Mouse (Mus musculus) heart, embryonic 16.5 days (tissue): Measurements from ENCODE around the gene Zmiz1. TPM values are rescaled to one million over a fixed set of nuclear protein-coding genes. Genes with fewer than 3 reads are reported as not detected.

ENCODE experiments used
- ATAC-seq: fragments of 200-750 bp; cut with Nextera tagmentation; replicated peaks from 2 replicates; pipeline ENCODE4 v1.8.0; 2017; ENCODE audit warnings: moderate number of reproducible peaks; ENCODE audit not compliant: insufficient read depth, low FRiP score; ENCODE audit errors: extremely low read depth
- H3K27ac ChIP-seq: fragments of 300-500 bp; sonication (generic); 2 replicates; pipeline ENCODE4 v1.5.1; 2014; ENCODE audit warnings: mild to moderate bottlenecking, low read length, control low read depth, moderate library complexity
- H3K27me3 ChIP-seq: fragments of 300-500 bp; sonication (generic); 2 replicates; pipeline ENCODE4 v1.6.1; 2014; ENCODE audit warnings: low read length, mixed read lengths; ENCODE audit not compliant: control insufficient read depth, insufficient read depth
- H3K36me3 ChIP-seq: fragments of 300-500 bp; sonication (generic); 2 replicates; pipeline ENCODE4 v1.6.1; 2014; ENCODE audit not compliant: control insufficient read depth, insufficient read depth
- H3K4me1 ChIP-seq: fragments of 300-500 bp; sonication (generic); 2 replicates; pipeline ENCODE4 v1.6.1; 2014; ENCODE audit warnings: low read length, mixed read lengths; ENCODE audit not compliant: control insufficient read depth, insufficient read depth
- H3K4me2 ChIP-seq: fragments of 300-500 bp; sonication (generic); 2 replicates; pipeline ENCODE4 v1.6.1; 2014; ENCODE audit warnings: low read depth, mild to moderate bottlenecking, control low read depth, low read length
- H3K4me3 ChIP-seq: fragments of 300-500 bp; sonication (generic); 2 replicates; pipeline ENCODE4 v1.5.1; 2014; ENCODE audit warnings: mild to moderate bottlenecking, control low read depth, low read length
- H3K9ac ChIP-seq: fragments of 300-500 bp; sonication (generic); 2 replicates; pipeline ENCODE4 v1.6.1; 2014; ENCODE audit warnings: low read length, control low read depth
- H3K9me3 ChIP-seq: fragments of 300-500 bp; sonication (generic); replicated peaks from 2 replicates; pipeline ENCODE4 v1.6.1; 2016; ENCODE audit warnings: low read length; ENCODE audit not compliant: control insufficient read depth
- WGBS: fragments of 180-500 bp; shearing (Covaris S2); extraction: QIAGEN DNeasy Blood & Tissue Kit; methylation state at CpG from one replicate; pipeline ENCODE4 v1.1.7; 2014; 5-methylcytosine and 5-hydroxymethylcytosine counted together
- polyA plus RNA-seq: library from polyadenylated mRNA; unstranded; fragments of >200 nt; fragmentation: Nextera tagmentation; extraction: Ambion mirVana; gene quantifications from 2 replicates; pipeline ENCODE4 v1.2.1, GENCODE M21; 2015

Gene Zmiz1
- polyA plus RNA-seq, 1 experiment from 2014 or later = 20.6 TPM

DNA sequence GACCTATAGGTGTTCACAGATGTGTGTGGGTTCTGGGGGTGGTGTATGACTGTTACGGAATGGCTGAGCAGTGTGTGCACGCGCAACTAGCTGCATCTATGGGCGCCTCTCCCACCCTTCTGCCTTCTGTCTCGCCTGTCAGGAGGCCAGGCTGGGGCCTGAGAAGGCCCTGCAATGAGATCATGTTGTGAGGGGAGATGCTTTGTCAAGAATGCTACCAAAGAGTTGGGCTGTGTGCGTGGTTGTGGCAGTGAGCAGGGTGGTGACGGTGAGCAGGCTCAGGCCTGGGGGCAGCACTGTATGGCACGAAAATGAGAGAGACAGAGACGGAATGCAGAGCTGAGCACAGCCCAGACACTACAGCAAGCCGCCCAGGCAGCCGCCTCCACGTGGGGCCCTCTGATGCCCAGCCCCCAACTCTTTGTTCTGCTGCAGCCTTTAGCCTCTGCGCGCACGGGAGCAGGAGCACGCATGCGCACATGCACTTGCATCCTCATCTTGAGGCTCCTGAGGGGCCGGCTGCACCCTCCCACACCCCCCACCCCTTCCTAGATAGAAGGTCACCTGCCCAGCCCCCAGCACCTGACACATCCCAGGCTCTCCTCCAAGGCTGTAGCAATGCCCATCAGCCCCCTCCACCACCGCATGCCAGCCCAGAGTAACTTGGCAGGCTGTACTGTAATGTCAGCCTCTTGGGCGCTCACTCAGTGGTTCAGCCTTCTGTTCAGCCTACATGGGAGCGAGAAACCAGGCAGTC, 126.7 kb downstream of the Zmiz1 start:
- peaks cover 18% of the 10 kb centered on the region for H3K36me3 ChIP-seq
- ATAC-seq = peak; percentile 65
- peak overlapping the region; percentile 45 for H3K4me2 ChIP-seq
- H3K4me1 ChIP-seq = peaks cover 56% of the 10 kb centered on the region
- no peak overlapping the region for H3K4me3 ChIP-seq
- H3K27ac ChIP-seq = peak overlapping the region; percentile 97
- H3K27me3 ChIP-seq = no peaks in the 10 kb centered on the region
- H3K9ac ChIP-seq = peak overlapping the region; percentile 74
- WGBS = 25% methylated on average over 21 of the region's 21 CpGs
- H3K9me3 ChIP-seq = no peaks in the 10 kb centered on the region

DNA sequence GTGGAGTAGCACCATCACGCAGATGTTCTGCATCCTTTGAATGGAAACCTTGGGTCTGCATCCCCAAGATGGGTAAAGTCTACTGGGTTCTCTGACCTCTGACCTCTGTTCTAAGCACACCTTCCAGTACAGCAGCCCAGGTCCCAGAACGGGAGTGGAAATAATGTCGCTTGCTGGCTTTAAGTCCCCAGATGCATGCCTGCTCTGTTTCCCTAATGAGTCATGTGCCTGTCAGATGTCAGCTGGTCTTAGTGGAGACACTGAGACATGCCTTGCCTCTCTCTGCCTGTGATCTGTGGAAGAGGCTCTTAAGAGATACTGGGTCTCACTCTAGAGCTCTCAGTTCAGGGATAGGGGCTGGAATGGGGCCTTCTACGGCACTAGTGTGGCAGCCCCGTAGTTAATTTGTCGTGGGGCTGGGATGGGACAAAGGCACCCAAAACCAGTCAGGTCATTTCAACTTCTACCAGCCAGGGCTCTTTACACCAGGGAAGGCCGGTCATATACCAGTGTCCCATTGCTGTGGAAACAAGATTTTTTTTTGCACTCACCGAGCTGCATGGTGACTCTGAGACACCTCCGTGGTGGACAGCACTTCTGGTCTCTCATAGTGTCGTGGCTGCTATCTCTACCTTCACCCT, 128.0 kb downstream of the Zmiz1 start:
- H3K9me3 ChIP-seq = no peaks in the 10 kb centered on the region
- H3K9ac ChIP-seq = peak overlapping the region; percentile 74
- 26% methylated on average over 10 of the region's 10 CpGs for WGBS
- H3K27me3 ChIP-seq = no peaks in the 10 kb centered on the region
- peaks cover 8% of the 10 kb centered on the region for H3K36me3 ChIP-seq
- peak overlapping the region; percentile 97 for H3K27ac ChIP-seq
- H3K4me2 ChIP-seq = peak overlapping the region; percentile 47
- no peak overlapping the region for H3K4me3 ChIP-seq
- H3K4me1 ChIP-seq = peaks cover 56% of the 10 kb centered on the region
- no peak for ATAC-seq

DNA sequence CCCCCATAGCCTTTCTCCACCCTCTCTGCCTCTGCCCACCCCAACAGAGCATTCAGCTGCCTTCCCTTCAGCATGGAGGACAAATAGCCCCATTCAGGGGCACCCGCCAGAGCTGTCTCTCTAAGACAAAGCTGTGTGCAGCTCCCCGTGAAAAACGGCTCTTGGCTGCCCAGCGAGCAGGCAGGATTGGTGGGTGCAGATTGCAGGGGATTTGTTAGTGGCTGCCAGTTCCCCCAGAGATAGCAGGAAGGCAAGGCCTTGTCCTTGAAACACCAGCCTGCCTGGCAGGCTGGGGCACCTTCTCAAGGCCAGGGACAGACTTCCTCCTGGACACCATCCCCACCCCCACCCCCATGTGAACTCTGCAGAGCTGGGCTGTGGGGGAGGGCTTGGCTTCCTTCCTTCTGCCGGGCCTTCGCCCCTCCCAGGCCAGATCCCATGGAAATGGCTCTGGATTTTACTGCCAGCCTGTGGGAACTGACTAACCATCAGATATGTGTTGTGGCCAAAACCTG, 128.6 kb downstream of the Zmiz1 start:
- ATAC-seq = peak; percentile 65
- H3K36me3 ChIP-seq = peaks cover 3% of the 10 kb centered on the region; the same call in 1 of the 2 replicates
- no peaks in the 10 kb centered on the region for H3K9me3 ChIP-seq
- H3K27ac ChIP-seq = peak overlapping the region; percentile 97
- WGBS = 10% methylated on average over 6 of the region's 6 CpGs
- H3K4me2 ChIP-seq = peak overlapping the region; percentile 47
- H3K9ac ChIP-seq = peak overlapping the region; percentile 74
- no peaks in the 10 kb centered on the region for H3K27me3 ChIP-seq
- H3K4me3 ChIP-seq = no peak overlapping the region
- peaks cover 56% of the 10 kb centered on the region for H3K4me1 ChIP-seq

DNA sequence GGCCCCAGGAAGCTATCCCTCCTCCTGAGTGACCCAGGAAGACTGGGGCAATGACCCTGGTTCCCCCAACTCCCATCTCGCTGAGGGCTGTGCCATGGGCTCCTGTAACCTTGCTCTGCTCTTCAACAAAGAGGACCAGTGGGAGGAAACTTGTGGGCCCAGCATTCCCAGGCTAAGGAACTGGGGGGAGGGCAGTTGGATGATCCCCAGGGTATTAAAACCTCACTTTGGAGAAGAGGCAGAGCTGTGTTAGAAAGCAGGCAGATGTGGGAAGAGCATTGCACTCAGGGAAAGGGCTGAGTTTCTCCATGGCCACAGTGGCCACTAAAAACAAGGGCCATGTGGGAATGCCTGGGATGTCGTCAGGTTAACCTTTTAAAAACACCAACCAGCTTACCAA, 129.2 kb downstream of the Zmiz1 start:
- Histone ChIP-seq H3K4me3 (no peak overlapping the region), H3K36me3 (peaks cover 3% of the 10 kb centered on the region; the same call in 1 of the 2 replicates), H3K27me3 (no peaks in the 10 kb centered on the region), H3K27ac (peak overlapping the region; percentile 97), H3K4me2 (peak overlapping the region; percentile 47), H3K4me1 (peaks cover 56% of the 10 kb centered on the region), H3K9ac (peak overlapping the region; percentile 74), H3K9me3 (no peaks in the 10 kb centered on the region)
- no peak for ATAC-seq
- 57% methylated on average over 2 of the region's 2 CpGs for WGBS

DNA sequence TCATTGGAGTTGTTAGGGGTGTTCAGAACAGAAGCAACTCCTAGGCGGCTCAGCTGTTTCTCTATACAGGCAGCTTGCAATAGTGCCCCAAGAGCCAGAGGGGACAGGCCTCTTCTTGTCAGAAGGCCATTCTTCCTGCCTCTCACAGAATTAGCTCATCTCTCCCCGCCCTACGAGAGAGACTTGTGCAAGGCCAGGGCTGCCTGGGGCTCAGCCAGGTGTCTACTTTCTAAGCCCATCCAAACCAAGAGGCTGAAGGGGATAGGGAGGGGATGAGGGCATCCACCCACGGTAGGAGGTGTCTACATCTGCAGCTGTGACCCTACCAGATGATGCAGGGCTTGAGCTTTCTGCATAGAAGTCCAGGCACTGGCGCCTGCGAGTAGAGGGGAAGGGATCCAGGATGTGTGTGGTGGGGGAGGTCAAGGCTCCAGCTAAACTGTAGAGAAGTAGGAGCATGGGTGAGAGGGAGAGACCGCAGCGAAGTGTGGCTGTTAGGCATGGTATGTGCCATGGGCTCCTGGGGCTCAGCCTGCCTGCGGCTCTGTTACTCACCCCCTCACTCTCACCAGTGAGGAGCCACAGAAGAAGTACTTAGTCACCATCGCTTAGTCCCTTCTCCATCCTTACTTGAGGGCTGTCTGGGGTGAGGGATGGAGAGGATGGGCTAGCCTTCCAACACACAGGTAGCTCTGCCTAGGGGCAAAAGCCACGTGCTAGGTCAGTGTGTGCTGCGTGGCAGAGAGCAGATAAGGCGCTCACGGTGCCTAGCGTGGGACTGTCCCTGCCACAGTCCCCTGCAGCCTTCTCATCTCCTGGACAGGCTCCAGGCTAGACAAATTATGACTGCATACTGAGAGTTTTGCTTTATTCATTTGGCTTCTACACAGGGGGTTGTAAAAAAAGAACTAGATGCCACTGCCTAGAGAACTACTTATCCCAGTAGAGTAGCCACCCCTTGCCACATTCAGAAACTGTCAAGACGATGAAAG, 130.3 kb downstream of the Zmiz1 start:
- no peak overlapping the region; the same call in 1 of the 2 replicates for H3K9ac ChIP-seq
- 53% methylated on average over 16 of the region's 16 CpGs for WGBS
- peak overlapping the region; percentile 97 for H3K27ac ChIP-seq
- no peaks in the 10 kb centered on the region for H3K27me3 ChIP-seq
- no peak overlapping the region for H3K4me2 ChIP-seq
- no peaks in the 10 kb centered on the region; the same call in 1 of the 2 replicates for H3K36me3 ChIP-seq
- no peak for ATAC-seq
- peaks cover 57% of the 10 kb centered on the region for H3K4me1 ChIP-seq
- H3K4me3 ChIP-seq = no peak overlapping the region
- H3K9me3 ChIP-seq = no peaks in the 10 kb centered on the region

DNA sequence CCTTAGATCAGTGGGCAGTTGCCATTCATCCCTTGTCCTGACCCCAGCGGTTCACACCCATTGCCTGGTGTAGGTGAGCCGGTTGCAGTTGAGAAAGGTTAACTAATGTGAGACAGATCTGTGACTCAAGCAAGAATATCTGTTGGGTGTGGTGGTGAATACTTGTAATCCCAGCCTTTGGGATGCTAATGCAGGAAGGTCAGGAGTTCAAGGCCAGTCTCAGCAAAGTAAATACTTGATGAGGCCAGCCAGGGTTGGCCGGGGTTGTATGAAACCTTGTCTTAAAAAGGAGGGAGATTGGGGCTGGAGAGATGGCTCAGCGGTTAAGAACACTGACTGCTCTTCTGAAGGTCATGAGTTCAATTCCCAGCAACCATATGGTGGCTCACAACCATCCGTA, 132.0 kb downstream of the Zmiz1 start:
- Histone ChIP-seq H3K27ac (no peak overlapping the region), H3K4me1 (peaks cover 44% of the 10 kb centered on the region), H3K9me3 (no peaks in the 10 kb centered on the region), H3K27me3 (no peaks in the 10 kb centered on the region), H3K4me2 (no peak overlapping the region), H3K9ac (no peak overlapping the region), H3K36me3 (no peaks in the 10 kb centered on the region), H3K4me3 (no peak overlapping the region)
- WGBS = 75% methylated on average over 4 of the region's 5 CpGs
- no peak for ATAC-seq

DNA sequence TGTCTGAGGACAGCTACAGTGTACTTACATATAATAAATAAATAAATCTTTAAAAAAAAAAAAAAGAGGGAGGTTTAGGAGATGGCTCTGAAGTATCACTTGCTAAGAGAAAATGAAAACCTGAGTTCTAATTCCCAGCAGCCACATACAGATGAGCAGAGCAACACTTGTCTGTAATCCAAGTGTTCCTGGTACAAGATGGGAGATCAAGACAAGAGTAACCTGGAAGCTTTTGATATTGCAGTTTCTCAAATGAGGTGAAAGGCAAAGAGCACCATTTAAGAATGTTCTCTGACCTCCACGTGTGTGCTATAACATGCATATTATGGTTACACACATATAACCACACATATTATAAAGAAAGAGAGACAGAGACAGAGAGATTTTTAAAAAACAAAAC, 132.4 kb downstream of the Zmiz1 start:
- Histone ChIP-seq H3K4me1 (peaks cover 40% of the 10 kb centered on the region), H3K9me3 (no peaks in the 10 kb centered on the region), H3K4me2 (no peak overlapping the region), H3K9ac (no peak overlapping the region), H3K27me3 (no peaks in the 10 kb centered on the region), H3K36me3 (no peaks in the 10 kb centered on the region), H3K4me3 (no peak overlapping the region), H3K27ac (no peak overlapping the region)
- WGBS = 90% methylated on average over 1 of the region's 1 CpGs
- ATAC-seq = no peak

DNA sequence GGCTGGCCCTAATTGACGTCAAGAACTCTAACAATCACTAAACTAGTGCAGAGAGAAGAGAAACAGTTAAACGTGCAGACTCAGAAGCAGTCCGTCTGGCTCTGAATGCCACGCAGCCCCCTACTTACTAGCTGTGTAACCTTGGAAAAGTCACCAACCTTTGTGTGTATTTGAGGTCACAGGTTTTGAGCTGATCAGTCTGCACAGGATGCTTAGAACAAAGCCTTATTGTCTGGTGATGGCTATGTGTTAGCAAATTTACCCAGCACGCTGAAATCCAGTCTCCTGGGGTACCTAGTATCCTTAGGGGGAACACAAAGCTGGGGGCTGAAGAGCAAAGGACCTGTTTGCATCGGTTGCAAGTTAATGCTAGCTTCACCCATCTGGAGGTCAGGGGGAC, 133.5 kb downstream of the Zmiz1 start:
- Histone ChIP-seq H3K4me2 (no peak overlapping the region), H3K9ac (no peak overlapping the region), H3K27ac (no peak overlapping the region), H3K9me3 (no peaks in the 10 kb centered on the region), H3K36me3 (no peaks in the 10 kb centered on the region), H3K4me1 (peaks cover 29% of the 10 kb centered on the region), H3K4me3 (no peak overlapping the region), H3K27me3 (no peaks in the 10 kb centered on the region)
- 53% methylated on average over 6 of the region's 6 CpGs for WGBS
- ATAC-seq = no peak
